ENCODE assay signal across 9 mouse cellular contexts in the genomic region with DNA sequence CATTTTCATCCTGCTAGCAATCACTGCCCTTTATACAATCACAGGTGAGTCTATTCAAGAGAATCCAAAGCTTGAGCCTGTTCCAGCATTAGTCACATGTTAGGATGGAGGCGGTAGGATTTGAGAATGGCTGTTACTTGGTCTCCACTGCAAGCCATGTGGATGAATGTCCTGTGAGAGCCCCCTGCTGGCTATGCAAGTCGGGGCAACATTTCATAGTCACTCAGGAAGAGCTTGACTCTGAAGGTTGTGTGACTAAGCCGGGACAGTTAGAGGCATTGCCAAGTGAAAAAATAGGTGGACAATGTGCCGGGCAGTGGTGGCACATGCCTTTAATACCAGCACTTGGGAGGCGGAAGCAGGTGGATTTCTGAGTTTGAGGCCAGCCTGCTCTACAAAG. TPM values are rescaled to one million over a fixed set of nuclear protein-coding genes. Genes with fewer than 3 reads are reported as not detected.
DNase-seq lines count a peak whose midpoint lies in the region; ATAC-seq and TF ChIP-seq lines count a peak whose summit lies in the region.
"Had no signal": no experiment of that assay in that cellular context is flagged by ENCODE, and none has a peak within 500 bp of the region (broad histone marks: within the 10 kb centered on the region; RNA-seq: fewer than 3 reads in every experiment).

No protein-coding gene starts in this region.

- no peak for TF ChIP-seq EP300 in liver, embryonic 14.5 days (IDR thresholded peaks at IDR 0.05; ENCODE audit: low read depth)

- no peaks in the 10 kb centered on the region for H3K36me3 ChIP-seq in neural tube, embryonic 11.5 days (ENCODE audit: control insufficient read depth, insufficient read depth, low read length)
- no peaks in the 10 kb centered on the region for H3K36me3 ChIP-seq in neural tube, embryonic 15.5 days
- H3K36me3 ChIP-seq in liver, embryonic 14.5 days (replicated peaks; ENCODE audit: control insufficient read depth, insufficient read depth, low read depth), result no peaks in the 10 kb centered on the region
- H3K36me3 ChIP-seq: limb, embryonic 12.5 days had no signal

- no peaks in the 10 kb centered on the region for H3K4me1 ChIP-seq in neural tube, embryonic 11.5 days (ENCODE audit: control insufficient read depth, insufficient read depth, low read length)
- no peaks in the 10 kb centered on the region for H3K4me1 ChIP-seq in neural tube, embryonic 15.5 days
- H3K4me1 ChIP-seq in liver, embryonic 14.5 days (replicated peaks; ENCODE audit: control insufficient read depth in 2 of 2, insufficient read depth in 2 of 2, low read length in 1 of 2), result no peaks in the 10 kb centered on the region
- H3K4me1 ChIP-seq: limb, embryonic 12.5 days had no signal

- no peak overlapping the region for H3K4me2 ChIP-seq in neural tube, embryonic 11.5 days (ENCODE audit: low read depth)
- no peak overlapping the region for H3K4me2 ChIP-seq in neural tube, embryonic 15.5 days
- no peak overlapping the region for H3K4me2 ChIP-seq in liver, embryonic 14.5 days (ENCODE audit: low read depth)
- H3K4me2 ChIP-seq: limb, embryonic 12.5 days had no signal

- H3K27me3 ChIP-seq in neural tube, embryonic 11.5 days (ENCODE audit: control insufficient read depth, insufficient read depth, low read length), result no peaks in the 10 kb centered on the region
- no peaks in the 10 kb centered on the region for H3K27me3 ChIP-seq in neural tube, embryonic 15.5 days (replicated peaks)
- no peaks in the 10 kb centered on the region; the same call in 1 of the 2 replicates for H3K27me3 ChIP-seq in liver, embryonic 14.5 days (ENCODE audit: control insufficient read depth, insufficient read depth, low read length)

- TF ChIP-seq CTCF in liver, embryonic 14.5 days (IDR thresholded peaks at IDR 0.05; ENCODE audit: low read depth), result peak; percentile 63

- H3K27ac ChIP-seq in neural tube, embryonic 11.5 days (ENCODE audit: low read depth, low read length), result no peak overlapping the region
- H3K27ac ChIP-seq in neural tube, embryonic 15.5 days (replicated peaks), result no peak overlapping the region
- H3K27ac ChIP-seq in liver, embryonic 14.5 days, result no peak overlapping the region
- H3K27ac ChIP-seq: limb, embryonic 12.5 days had no signal

- H3K9ac ChIP-seq in neural tube, embryonic 11.5 days (ENCODE audit: low read length), result no peak overlapping the region
- no peak overlapping the region for H3K9ac ChIP-seq in neural tube, embryonic 15.5 days (replicated peaks)
- no peak overlapping the region for H3K9ac ChIP-seq in liver, embryonic 14.5 days (replicated peaks)
- H3K9ac ChIP-seq: limb, embryonic 12.5 days had no signal

- H3K9me3 ChIP-seq in neural tube, embryonic 11.5 days (ENCODE audit: control insufficient read depth, low read length), result no peaks in the 10 kb centered on the region
- no peaks in the 10 kb centered on the region for H3K9me3 ChIP-seq in neural tube, embryonic 15.5 days (replicated peaks)
- H3K9me3 ChIP-seq in liver, embryonic 14.5 days (ENCODE audit: control insufficient read depth, low read length), result no peaks in the 10 kb centered on the region
- H3K9me3 ChIP-seq: limb, embryonic 12.5 days had no signal

- no peak overlapping the region for H3K4me3 ChIP-seq in neural tube, embryonic 11.5 days (ENCODE audit: low read depth, low read length)
- no peak overlapping the region for H3K4me3 ChIP-seq in neural tube, embryonic 15.5 days (replicated peaks)
- H3K4me3 ChIP-seq in liver, embryonic 14.5 days (ENCODE audit: insufficient read depth in 1 of 2, low read depth in 2 of 2, low read length in 2 of 2), result no peak overlapping the region
- H3K4me3 ChIP-seq: limb, embryonic 12.5 days had no signal

- peak; percentile 20 to 22 for DNase-seq in cerebellum, postnatal 10 days
- no peak for DNase-seq in cerebellum, adult 9-11 months
- DNase-seq in neural tube, embryonic 11.5 days (ENCODE audit: low spot score), result peak; percentile 17
- DNase-seq in c-Kit-positive CD71-positive TER-119-negative erythroid progenitor cells, embryonic 14.5 days (ENCODE audit: low read depth), result peak; percentile 9
- DNase-seq in liver, embryonic 14.5 days (ENCODE audit: low read depth in 3 of 3, low spot score in 3 of 3), result no peak
- no peak for DNase-seq in layer of hippocampus, adult 8-10 months (ENCODE audit: low spot score in 2 of 2)

- 61% methylated on average over 5 of the region's 5 CpGs for WGBS in neural tube, embryonic 11.5 days
- 57% methylated on average over 5 of the region's 5 CpGs for WGBS in neural tube, embryonic 15.5 days
- 33% methylated on average over 5 of the region's 5 CpGs for WGBS in liver, embryonic 14.5 days (ENCODE audit: insufficient replicate concordance)

- ATAC-seq in neural tube, embryonic 11.5 days (ENCODE audit: insufficient read depth, low FRiP score, low TSS enrichment), result no peak
- no peak for ATAC-seq in neural tube, embryonic 15.5 days (ENCODE audit: low FRiP score)
- ATAC-seq in liver, embryonic 14.5 days (ENCODE audit: insufficient read depth), result no peak
- no peak for ATAC-seq in erythroid progenitor cell, adult 5-6 weeks (replicated peaks; ENCODE audit: low FRiP score, poor library complexity, severe bottlenecking)

RNA-seq across cellular contexts. Expression of a gene that starts 40.0 kb away (rescaled TPM):
- not detected in 2 replicates for polyA plus RNA-seq in neural tube, embryonic 11.5 days (2014; fragmentation: Nextera tagmentation; extraction: Ambion mirVana)
- 0.05 and 1.4 TPM in 2 replicates for polyA plus RNA-seq in neural tube, embryonic 15.5 days (2015; fragmentation: Nextera tagmentation; extraction: Ambion mirVana)
- polyA plus RNA-seq in liver, embryonic 14.5 days (2012; rRNA removed), result not detected in 2 replicates
- not detected in 2 replicates for polyA plus RNA-seq in liver, embryonic 14.5 days (2014; fragmentation: Nextera tagmentation; extraction: Ambion mirVana)
- not detected in 2 replicates for total RNA-seq in erythroid progenitor cell, adult 5-6 weeks (2015; ENCODE audit: low replicate concordance)
- total RNA-seq in erythroid progenitor cell, adult 5-6 weeks (2017; ENCODE audit: low replicate concordance), result not detected in 2 replicates
- total RNA-seq in layer of hippocampus, adult 8-10 months (2022), result under 1 TPM; 0.08 to 0.33 (median 0.18) TPM
- polyA plus RNA-seq: limb, embryonic 12.5 days had no signal

Comparison
In these comparisons a context has a peak if more than half of its experiments do, and no peak if none do; other contexts are left out.
1. DNase-seq: peak in cerebellum, postnatal 10 days (2 of 2), neural tube, embryonic 11.5 days (single experiment) and c-Kit-positive CD71-positive TER-119-negative erythroid progenitor cells, embryonic 14.5 days (single experiment); none in cerebellum, adult 9-11 months (single experiment), liver, embryonic 14.5 days (0 of 3) and layer of hippocampus, adult 8-10 months (0 of 2).